Mouse (Mus musculus) frontal cortex, postnatal 14 days (tissue): Measurements from ENCODE around the gene Usp10.

Experiments used
- DNase-seq, 2 experiments: peaks; one replicate each; pipeline ENCODE4 v3.0.0; 2022; ENCODE audit warnings: low spot score in 2 of 2

The Usp10 gene

DNA sequence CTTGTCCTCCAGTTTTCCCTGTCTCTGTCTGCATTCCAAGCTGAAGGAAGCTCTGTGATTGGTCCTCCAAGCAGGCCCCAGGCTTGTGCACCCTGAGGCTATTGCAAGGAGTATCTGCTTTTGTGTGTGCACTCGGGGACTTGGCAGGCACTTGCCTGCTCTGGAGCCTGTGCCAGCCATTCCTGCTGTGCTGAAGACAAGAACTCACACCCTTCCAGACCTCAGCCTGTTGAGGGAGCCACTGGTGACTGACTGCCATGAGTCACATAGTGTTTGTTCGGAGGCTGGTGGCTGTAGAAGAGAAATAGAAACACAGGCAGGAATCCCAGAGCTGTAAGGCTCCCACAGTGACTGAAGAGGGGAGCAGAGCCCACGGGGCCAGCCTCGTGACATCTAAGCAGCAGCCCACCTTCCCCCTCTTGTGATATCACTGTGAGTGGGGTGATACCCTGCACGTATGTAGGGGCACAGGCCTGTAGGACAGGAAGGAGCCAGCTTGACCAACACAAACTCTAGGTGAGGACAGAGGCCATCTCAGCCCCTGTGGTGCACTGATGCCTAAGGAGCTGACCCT, 50.5 kb downstream of the Usp10 start:
- peak; percentile 32 to 52 for DNase-seq

DNA sequence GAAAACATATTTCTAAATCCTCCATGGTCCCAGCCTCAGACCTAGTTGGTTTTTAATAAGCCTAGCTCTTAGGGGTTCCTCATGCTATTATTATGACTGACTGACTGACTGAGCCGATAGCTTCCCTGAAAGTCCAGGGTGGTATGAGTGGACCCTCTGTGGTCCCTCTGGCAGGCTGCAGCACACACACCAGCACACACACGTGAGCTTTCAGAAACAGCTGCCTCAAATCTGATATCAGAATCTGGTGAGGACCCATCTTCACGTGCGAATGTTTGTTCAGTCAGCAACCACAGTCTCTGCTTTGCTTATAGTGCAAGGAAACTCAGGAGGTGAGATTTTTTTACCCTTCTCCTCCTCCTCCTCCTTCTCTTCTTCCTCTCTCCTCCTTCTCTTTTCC, 54.7 kb downstream of the Usp10 start:
- no peak for DNase-seq

DNA sequence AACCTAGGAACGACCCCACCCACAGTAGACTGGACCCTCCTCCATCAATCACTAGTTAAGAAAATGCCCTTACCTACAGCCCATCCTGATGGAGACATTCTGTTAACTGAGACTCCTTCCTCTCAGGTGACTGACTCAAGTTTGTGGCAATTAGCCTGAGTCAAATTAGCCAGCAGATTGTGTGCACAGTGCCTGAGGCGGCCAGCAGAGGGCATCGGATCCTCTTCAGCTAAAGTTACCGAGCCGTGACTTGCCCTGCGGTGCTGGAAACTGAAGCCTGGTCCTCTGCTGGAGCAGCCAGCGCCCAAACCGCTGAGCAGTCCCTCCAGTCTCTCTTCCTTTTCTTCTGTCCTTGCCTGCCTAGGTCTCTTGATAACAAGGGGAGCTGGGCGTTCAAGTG, 57.3 kb downstream of the Usp10 start:
- no peak for DNase-seq

- DNase-seq, result no peak
Measured at GRCm38 (mm10) chr8:119970169-119970568, 60.0 kb downstream of the Usp10 start.

- DNase-seq, result no peak
Measured at GRCm38 (mm10) chr8:119972558-119972957, 62.4 kb downstream of the Usp10 start.

- DNase-seq, result no peak
Measured at GRCm38 (mm10) chr8:119978770-119979381, 68.7 kb downstream of the Usp10 start.

GRCm38 (mm10) chr8:119981253-119981652, 71.1 kb downstream of the Usp10 start:
- no peak for DNase-seq

GRCm38 (mm10) chr8:119984085-119984484, 73.9 kb downstream of the Usp10 start:
- DNase-seq, result no peak

- no peak for DNase-seq
Measured at GRCm38 (mm10) chr8:119986174-119986573, 76.0 kb downstream of the Usp10 start.

GRCm38 (mm10) chr8:119988087-119988486, 77.9 kb downstream of the Usp10 start:
- DNase-seq, result no peak

GRCm38 (mm10) chr8:119992249-119992648, 82.1 kb downstream of the Usp10 start, which contains the start of gene Crispld2:
TSS of gene Crispld2 (plus strand) at chr8:119992438.
- DNase-seq, result peak; percentile 23 to 46

GRCm38 (mm10) chr8:119994114-119994513, 84.0 kb downstream of the Usp10 start:
- no peak for DNase-seq

- DNase-seq, result no peak
Measured at GRCm38 (mm10) chr8:119994556-119994955, 84.4 kb downstream of the Usp10 start.

- no peak for DNase-seq
Measured at GRCm38 (mm10) chr8:119997266-119997665, 87.1 kb downstream of the Usp10 start.

GRCm38 (mm10) chr8:120000461-120000860, 90.3 kb downstream of the Usp10 start:
- no peak for DNase-seq

DNA sequence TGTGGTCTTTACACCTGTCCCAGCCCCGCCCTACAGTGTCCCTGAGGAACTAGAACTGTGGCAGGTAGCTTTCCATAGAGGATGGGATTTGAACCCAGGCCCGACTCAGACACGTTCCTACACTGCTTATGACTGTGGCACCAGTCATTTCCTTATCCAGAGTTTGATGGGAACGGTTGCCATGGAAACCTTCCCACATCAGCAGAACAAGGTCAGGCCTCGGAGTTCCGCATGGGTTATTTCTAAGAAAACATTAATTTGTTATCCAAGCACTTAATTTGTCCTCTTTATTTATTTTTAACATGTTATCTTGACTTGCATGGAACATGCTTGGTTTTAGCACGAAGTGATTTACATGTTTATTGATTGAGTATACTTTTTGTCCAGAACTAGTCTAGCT, 91.6 kb downstream of the Usp10 start:
- DNase-seq, result no peak

- no peak for DNase-seq
Measured at GRCm38 (mm10) chr8:120002348-120002747, 92.2 kb downstream of the Usp10 start.

GRCm38 (mm10) chr8:120004154-120004702, 94.1 kb downstream of the Usp10 start:
- DNase-seq, result no peak

GRCm38 (mm10) chr8:120004705-120005381, 94.7 kb downstream of the Usp10 start:
- DNase-seq, result no peak

DNA sequence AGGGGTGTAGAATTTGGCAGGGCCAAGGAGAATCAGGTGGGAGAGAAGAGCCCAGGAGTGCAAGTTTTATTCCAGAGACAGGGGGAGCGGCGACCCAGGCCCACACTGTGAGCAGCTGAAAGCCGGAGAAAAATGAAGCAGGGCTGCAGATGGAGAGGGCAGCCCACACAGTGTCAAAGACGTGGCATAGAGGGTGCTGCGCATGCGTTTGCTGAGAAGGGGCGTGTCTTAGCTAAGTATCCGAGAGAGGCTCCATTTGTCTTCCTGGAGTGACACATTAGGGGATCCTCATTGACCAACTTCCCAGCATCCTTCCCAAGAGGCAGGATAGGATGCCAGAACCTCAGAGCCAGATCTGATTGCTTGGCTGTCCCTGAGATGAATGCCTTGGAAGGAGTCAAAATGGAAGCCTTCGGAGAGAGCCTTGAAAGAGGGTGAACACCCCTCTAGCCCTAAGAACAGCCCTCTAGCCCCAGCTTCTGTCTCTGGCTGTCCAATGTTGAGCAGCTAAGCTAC, 96.5 kb downstream of the Usp10 start:
- no peak for DNase-seq
